Mouse (Mus musculus) heart, embryonic 15.5 days (tissue): ENCODE data around the gene Etl4. TPM values are rescaled to one million over a fixed set of nuclear protein-coding genes. Genes with fewer than 3 reads are reported as not detected.
A peak's percentile ranks its signal among the peaks of the same experiment; 100 is the strongest.

ENCODE experiments used
- ATAC-seq: fragments of 200-750 bp; cut with Nextera tagmentation; replicated peaks from 2 replicates; pipeline ENCODE4 v1.8.0; 2017; ENCODE audit warnings: low read depth, moderate TSS enrichment; ENCODE audit not compliant: insufficient number of reproducible peaks, insufficient read depth, low FRiP score
- H3K27ac ChIP-seq: fragments of 300-500 bp; sonication (generic); 2 replicates; pipeline ENCODE4 v1.5.1; 2015; ENCODE audit warnings: mild to moderate bottlenecking, inconsistent platforms
- H3K27me3 ChIP-seq: fragments of 300-500 bp; sonication (generic); 2 replicates; pipeline ENCODE4 v1.6.1; 2015; ENCODE audit warnings: inconsistent platforms
- H3K36me3 ChIP-seq: fragments of 300-500 bp; sonication (generic); 2 replicates; pipeline ENCODE4 v1.6.1; 2015; ENCODE audit warnings: mild to moderate bottlenecking, inconsistent platforms
- H3K4me1 ChIP-seq: fragments of 300-500 bp; sonication (generic); replicated peaks from 2 replicates; pipeline ENCODE4 v1.6.1; 2015; ENCODE audit warnings: inconsistent platforms
- H3K4me2 ChIP-seq: fragments of 300-500 bp; sonication (generic); 2 replicates; pipeline ENCODE4 v1.6.1; 2015; ENCODE audit warnings: inconsistent platforms, mild to moderate bottlenecking, moderate library complexity
- H3K4me3 ChIP-seq: fragments of 300-500 bp; sonication (generic); 2 replicates; pipeline ENCODE4 v1.5.1; 2015; ENCODE audit warnings: mild to moderate bottlenecking, inconsistent platforms
- H3K9ac ChIP-seq: fragments of 300-500 bp; sonication (generic); 2 replicates; pipeline ENCODE4 v1.6.1; 2015; ENCODE audit warnings: mild to moderate bottlenecking, inconsistent platforms
- H3K9me3 ChIP-seq: fragments of 300-500 bp; sonication (generic); replicated peaks from 2 replicates; pipeline ENCODE4 v1.6.1; 2016; ENCODE audit warnings: inconsistent platforms
- WGBS: fragments of 180-500 bp; shearing (Covaris S2); methylation state at CpG from one replicate; pipeline ENCODE4 v1.1.7; 2015; ENCODE audit warnings: mixed read lengths; 5-methylcytosine and 5-hydroxymethylcytosine counted together
- polyA plus RNA-seq: library from polyadenylated mRNA; unstranded; fragments of >200 nt; fragmentation: Nextera tagmentation; extraction: Ambion mirVana; gene quantifications from 2 replicates; pipeline ENCODE4 v1.2.1, GENCODE M21; 2015

Gene Etl4
- polyA plus RNA-seq, 1 experiment from 2014 or later, result 8.1 TPM

GRCm38 (mm10) chr2:20523636-20524035 lies 614.1 kb downstream of the Etl4 start:
- peaks cover 17% of the 10 kb centered on the region for H3K4me1 ChIP-seq

GRCm38 (mm10) chr2:20525879-20526593 lies 616.5 kb downstream of the Etl4 start:
- H3K9me3 ChIP-seq, result no peaks in the 10 kb centered on the region
- H3K4me1 ChIP-seq, result peaks cover 7% of the 10 kb centered on the region
- no peaks in the 10 kb centered on the region for H3K27me3 ChIP-seq
- 31% methylated on average over 4 of the region's 4 CpGs for WGBS
- peak overlapping the region; percentile 59 for H3K27ac ChIP-seq
- ATAC-seq, result peak; percentile 47; the same call in 1 of the 2 replicates
- H3K4me3 ChIP-seq, result no peak overlapping the region
- no peaks in the 10 kb centered on the region for H3K36me3 ChIP-seq
- H3K4me2 ChIP-seq, result no peak overlapping the region
- H3K9ac ChIP-seq, result no peak overlapping the region

More at GRCm38 (mm10) chr2:20523636-20524035, 614.1 kb downstream of the Etl4 start:
- H3K27me3 ChIP-seq, result no peaks in the 10 kb centered on the region
- no peaks in the 10 kb centered on the region for H3K9me3 ChIP-seq
- no peak for ATAC-seq
- no peak overlapping the region for H3K4me2 ChIP-seq
- no peak overlapping the region for H3K4me3 ChIP-seq
- H3K9ac ChIP-seq, result no peak overlapping the region
- WGBS, result 83% methylated on average over 3 of the region's 3 CpGs
- no peaks in the 10 kb centered on the region for H3K36me3 ChIP-seq
- no peak overlapping the region for H3K27ac ChIP-seq

- Histone ChIP-seq H3K27me3 (no peaks in the 10 kb centered on the region), H3K9me3 (no peaks in the 10 kb centered on the region), H3K4me1 (peaks cover 4% of the 10 kb centered on the region; the same call in 1 of the 2 replicates), H3K4me2 (no peak overlapping the region), H3K36me3 (no peaks in the 10 kb centered on the region), H3K4me3 (no peak overlapping the region), H3K9ac (no peak overlapping the region), H3K27ac (peak overlapping the region; percentile 47; the same call in 1 of the 2 replicates)
- 91% methylated on average over 3 of the region's 3 CpGs for WGBS
- ATAC-seq, result no peak
Measured at GRCm38 (mm10) chr2:20526856-20527255, 617.3 kb downstream of the Etl4 start.

- ATAC-seq, result no peak
- no peaks in the 10 kb centered on the region for H3K9me3 ChIP-seq
- H3K4me1 ChIP-seq, result no peaks in the 10 kb centered on the region
- no peak overlapping the region for H3K4me2 ChIP-seq
- 17% methylated on average over 3 of the region's 3 CpGs for WGBS
- no peak overlapping the region for H3K4me3 ChIP-seq
- H3K27ac ChIP-seq, result no peak overlapping the region
- H3K9ac ChIP-seq, result no peak overlapping the region
- H3K36me3 ChIP-seq, result no peaks in the 10 kb centered on the region
- no peaks in the 10 kb centered on the region for H3K27me3 ChIP-seq
Measured at GRCm38 (mm10) chr2:20532623-20533022, 623.0 kb downstream of the Etl4 start.

- Histone ChIP-seq H3K9ac (no peak overlapping the region), H3K4me1 (no peaks in the 10 kb centered on the region), H3K27ac (no peak overlapping the region), H3K36me3 (no peaks in the 10 kb centered on the region), H3K4me2 (no peak overlapping the region), H3K27me3 (no peaks in the 10 kb centered on the region), H3K4me3 (no peak overlapping the region), H3K9me3 (no peaks in the 10 kb centered on the region)
- 63% methylated on average over 6 of the region's 6 CpGs for WGBS
- ATAC-seq, result no peak
Measured at GRCm38 (mm10) chr2:20537785-20538184, 628.2 kb downstream of the Etl4 start.

- WGBS, result 60% methylated on average over 4 of the region's 4 CpGs
Measured at GRCm38 (mm10) chr2:20538871-20539270, 629.3 kb downstream of the Etl4 start.

GRCm38 (mm10) chr2:20541261-20541660 lies 631.7 kb downstream of the Etl4 start:
- ATAC-seq, result no peak; the same call in 1 of the 2 replicates
- Histone ChIP-seq H3K4me2 (no peak overlapping the region), H3K4me1 (peaks cover under 1% of the 10 kb centered on the region; the same call in 1 of the 2 replicates), H3K9me3 (no peaks in the 10 kb centered on the region), H3K36me3 (no peaks in the 10 kb centered on the region), H3K27ac (no peak overlapping the region), H3K9ac (no peak overlapping the region), H3K4me3 (no peak overlapping the region), H3K27me3 (no peaks in the 10 kb centered on the region)

More at GRCm38 (mm10) chr2:20538871-20539270, 629.3 kb downstream of the Etl4 start:
- Histone ChIP-seq H3K27me3 (no peaks in the 10 kb centered on the region), H3K4me2 (no peak overlapping the region), H3K9me3 (no peaks in the 10 kb centered on the region), H3K4me1 (no peaks in the 10 kb centered on the region), H3K4me3 (no peak overlapping the region), H3K27ac (no peak overlapping the region), H3K36me3 (no peaks in the 10 kb centered on the region), H3K9ac (no peak overlapping the region)
- no peak for ATAC-seq

GRCm38 (mm10) chr2:20542286-20542685 lies 632.7 kb downstream of the Etl4 start:
- Histone ChIP-seq H3K36me3 (no peaks in the 10 kb centered on the region), H3K27ac (no peak overlapping the region), H3K4me1 (peaks cover 11% of the 10 kb centered on the region), H3K27me3 (no peaks in the 10 kb centered on the region), H3K9me3 (no peaks in the 10 kb centered on the region), H3K4me2 (no peak overlapping the region), H3K4me3 (no peak overlapping the region), H3K9ac (no peak overlapping the region)
- WGBS, result 71% methylated on average over 7 of the region's 7 CpGs
- ATAC-seq, result no peak

- H3K4me3 ChIP-seq, result no peak overlapping the region
- no peaks in the 10 kb centered on the region for H3K27me3 ChIP-seq
- H3K36me3 ChIP-seq, result no peaks in the 10 kb centered on the region
- peaks cover 15% of the 10 kb centered on the region for H3K4me1 ChIP-seq
- no peak for ATAC-seq
- H3K27ac ChIP-seq, result no peak overlapping the region
- no peak overlapping the region for H3K4me2 ChIP-seq
- 65% methylated on average over 2 of the region's 2 CpGs for WGBS
- no peaks in the 10 kb centered on the region for H3K9me3 ChIP-seq
- H3K9ac ChIP-seq, result no peak overlapping the region
Measured at GRCm38 (mm10) chr2:20545624-20546023, 636.0 kb downstream of the Etl4 start.

GRCm38 (mm10) chr2:20546496-20547348 lies 637.1 kb downstream of the Etl4 start:
- no peaks in the 10 kb centered on the region for H3K36me3 ChIP-seq
- no peaks in the 10 kb centered on the region for H3K9me3 ChIP-seq
- no peak overlapping the region for H3K9ac ChIP-seq
- ATAC-seq, result no peak
- peak overlapping the region; percentile 28 for H3K4me3 ChIP-seq
- H3K27ac ChIP-seq, result no peak overlapping the region
- peak overlapping the region; percentile 55 for H3K4me2 ChIP-seq
- no peaks in the 10 kb centered on the region for H3K27me3 ChIP-seq
- 19% methylated on average over 11 of the region's 11 CpGs for WGBS
- peaks cover 15% of the 10 kb centered on the region for H3K4me1 ChIP-seq

GRCm38 (mm10) chr2:20547349-20547677 lies 637.7 kb downstream of the Etl4 start:
- Histone ChIP-seq H3K4me2 (peak overlapping the region; percentile 55), H3K9me3 (no peaks in the 10 kb centered on the region), H3K36me3 (no peaks in the 10 kb centered on the region), H3K4me1 (peaks cover 15% of the 10 kb centered on the region), H3K27me3 (no peaks in the 10 kb centered on the region), H3K4me3 (peak overlapping the region; percentile 28), H3K9ac (no peak overlapping the region), H3K27ac (no peak overlapping the region; the same call in 1 of the 2 replicates)
- ATAC-seq, result no peak
- 19% methylated on average over 5 of the region's 5 CpGs for WGBS
